Mouse (Mus musculus): Measurements from ENCODE around the gene Mthfsd.

The Mthfsd gene

DNA sequence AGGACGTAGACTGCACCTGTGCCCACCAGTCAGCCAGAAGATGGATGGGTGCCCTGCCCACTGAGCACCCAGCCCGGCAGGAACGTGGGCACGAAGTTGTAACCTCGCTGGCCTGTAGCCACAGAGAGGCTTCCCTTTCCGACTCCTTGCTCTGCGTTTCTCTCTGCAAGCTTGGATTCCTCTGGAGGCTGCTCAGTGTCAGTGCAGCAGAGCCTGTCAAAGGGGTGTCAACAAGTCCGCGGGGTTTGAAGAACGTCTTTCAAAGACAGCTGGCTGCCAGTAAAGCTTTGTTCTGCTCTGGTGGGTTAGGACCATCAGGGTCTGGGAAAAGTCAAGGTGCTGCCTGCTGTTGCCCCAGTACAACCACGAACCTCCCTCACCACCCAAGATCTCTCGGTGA lies 36.7 kb downstream of the Mthfsd start:
- no peak for DNase-seq

DNA sequence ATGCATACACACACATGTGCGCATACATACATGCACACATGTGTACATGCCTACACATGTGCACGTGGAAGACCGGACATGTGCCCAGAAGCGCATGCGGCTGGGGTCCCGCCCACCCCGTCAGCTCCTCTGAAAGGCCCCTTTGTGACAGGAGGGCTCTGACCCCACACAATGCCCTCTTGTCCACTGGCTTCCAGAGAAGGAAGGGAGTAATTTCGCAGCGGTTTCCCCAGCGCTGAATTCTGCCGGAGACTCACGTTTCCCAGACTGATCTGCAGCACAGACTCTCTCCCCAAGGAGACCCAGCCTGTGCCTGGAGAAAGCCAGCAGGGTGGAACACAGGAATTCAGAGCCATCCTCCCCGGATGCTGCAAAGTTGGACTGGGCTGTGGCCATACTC lies 44.5 kb downstream of the Mthfsd start:
- DNase-seq: no peak

DNA sequence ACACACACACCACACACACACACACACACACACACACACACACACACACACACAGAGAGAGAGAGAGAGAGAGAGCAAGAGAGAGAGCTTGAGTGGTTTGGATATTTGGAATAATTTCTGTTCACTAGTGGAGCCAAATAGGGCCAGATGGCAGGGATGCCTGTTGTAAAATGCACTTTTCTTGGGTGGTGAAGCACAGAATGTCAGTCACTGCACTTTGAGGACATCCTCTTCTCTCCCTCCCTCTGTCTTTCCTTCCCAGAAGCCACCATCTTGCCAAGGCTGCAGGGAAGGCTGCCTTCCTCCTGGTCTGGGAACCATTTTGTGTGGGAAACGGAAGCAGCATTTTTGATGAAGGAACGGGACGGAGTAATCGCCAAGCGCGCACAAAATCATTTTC lies 45.7 kb downstream of the Mthfsd start:
- peak; percentile 34 to 45 for DNase-seq

DNA sequence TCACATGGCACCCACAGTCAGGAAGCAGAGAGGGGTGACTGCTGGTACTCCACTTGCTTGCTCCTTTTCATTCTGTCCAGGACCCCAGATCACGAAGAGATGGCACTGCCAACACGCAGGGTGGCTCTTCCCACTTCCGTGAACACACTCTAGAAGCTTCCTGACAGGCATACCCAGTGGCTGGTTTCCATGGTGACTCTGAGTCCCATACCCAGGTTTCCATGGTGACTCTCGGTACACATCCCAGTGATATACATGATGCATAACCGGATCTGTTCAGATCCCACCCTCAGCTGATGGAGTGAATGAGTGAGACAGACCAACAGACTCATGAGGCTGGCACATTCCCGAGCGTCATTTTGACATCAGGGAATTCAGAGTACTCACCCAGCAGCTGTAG lies 49.1 kb downstream of the Mthfsd start:
- DNase-seq: no peak

DNA sequence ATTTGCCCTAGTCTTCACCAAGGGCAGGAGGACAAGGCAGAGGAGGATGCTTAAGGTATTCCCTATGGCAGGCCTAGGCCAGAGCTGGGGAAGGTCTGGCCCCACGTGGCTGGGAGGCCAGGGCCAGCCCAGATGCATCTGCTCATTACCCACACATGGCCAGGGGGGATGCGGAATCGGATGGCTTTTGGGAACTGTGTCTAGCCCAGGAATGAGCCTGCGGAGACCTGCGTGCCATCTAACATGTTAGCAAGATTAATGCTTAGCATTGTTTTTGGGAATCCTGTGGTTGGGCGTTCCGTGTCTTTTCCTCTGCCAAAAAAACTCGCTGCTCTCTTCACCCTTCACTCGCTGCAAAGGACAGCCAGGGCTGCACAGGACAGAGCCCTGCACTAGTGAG lies 50.1 kb downstream of the Mthfsd start:
- no peak for DNase-seq

DNA sequence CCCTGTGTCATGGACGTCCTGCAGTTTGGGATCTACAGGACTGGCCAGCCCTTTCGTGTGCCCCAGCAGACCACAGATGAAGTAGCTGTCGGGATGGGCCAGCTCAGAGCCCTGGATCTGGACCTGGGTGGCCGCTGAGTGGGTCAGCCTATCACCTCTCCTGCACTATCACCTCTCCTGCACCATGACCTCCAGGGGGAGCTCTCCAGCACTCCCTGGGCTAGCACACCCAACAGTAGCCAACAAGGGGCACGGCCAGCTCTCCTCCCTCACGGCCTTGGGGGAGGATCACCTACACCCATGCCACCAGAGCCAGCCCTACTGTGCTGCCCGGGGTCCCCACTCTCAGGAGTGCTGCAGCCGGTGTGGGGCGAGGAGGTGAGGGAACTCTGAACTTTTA lies 60.8 kb downstream of the Mthfsd start:
- DNase-seq: no peak

DNA sequence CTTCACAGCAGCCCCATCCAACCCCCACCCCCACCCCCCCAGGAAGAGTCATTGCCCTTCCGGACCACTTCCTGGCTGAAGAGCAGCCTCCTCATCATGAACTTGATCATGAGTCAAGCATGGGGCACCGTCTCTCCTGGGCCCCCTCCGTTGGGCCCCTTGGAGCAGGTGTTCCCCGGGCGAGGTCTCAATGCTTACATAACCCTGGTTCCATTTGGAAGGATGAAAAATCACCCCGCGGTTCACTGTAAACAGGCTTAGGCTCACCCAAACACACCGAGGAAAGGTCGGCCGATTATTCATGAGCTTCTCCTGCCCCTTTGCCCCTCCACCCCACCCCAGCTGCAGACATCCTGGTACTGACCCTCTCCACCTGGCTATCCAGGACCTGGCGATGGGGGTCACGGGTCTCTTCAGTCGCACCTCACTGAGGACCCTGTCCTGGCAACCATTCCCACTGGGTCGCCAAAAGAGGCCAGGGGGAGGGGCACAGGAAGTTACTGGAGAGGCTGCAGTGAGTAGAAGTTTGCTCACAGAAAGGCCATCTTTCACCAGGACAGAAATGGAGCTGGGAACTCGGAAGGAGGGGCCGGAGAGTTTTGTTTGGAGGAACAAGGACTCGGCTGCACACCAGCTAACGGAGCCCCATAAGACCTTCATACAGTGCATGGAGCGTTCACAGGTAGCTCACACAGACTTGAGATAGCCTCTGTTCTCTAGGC lies 64.3 kb downstream of the Mthfsd start:
- no peak for DNase-seq
